Mouse (Mus musculus): ENCODE results near the gene Irgm2.
"Not testable (repeated sequence)": the region's sequence is repeated elsewhere in the genome, so short reads cannot be mapped to it uniquely, and the experiment has no call there.

Irgm2 gene

GRCm38 (mm10) chr11:58213673-58214342 is 14.4 kb downstream of the Irgm2 start:
- no peak for DNase-seq (ENCODE audit: low spot score in 2 of 2)

DNA sequence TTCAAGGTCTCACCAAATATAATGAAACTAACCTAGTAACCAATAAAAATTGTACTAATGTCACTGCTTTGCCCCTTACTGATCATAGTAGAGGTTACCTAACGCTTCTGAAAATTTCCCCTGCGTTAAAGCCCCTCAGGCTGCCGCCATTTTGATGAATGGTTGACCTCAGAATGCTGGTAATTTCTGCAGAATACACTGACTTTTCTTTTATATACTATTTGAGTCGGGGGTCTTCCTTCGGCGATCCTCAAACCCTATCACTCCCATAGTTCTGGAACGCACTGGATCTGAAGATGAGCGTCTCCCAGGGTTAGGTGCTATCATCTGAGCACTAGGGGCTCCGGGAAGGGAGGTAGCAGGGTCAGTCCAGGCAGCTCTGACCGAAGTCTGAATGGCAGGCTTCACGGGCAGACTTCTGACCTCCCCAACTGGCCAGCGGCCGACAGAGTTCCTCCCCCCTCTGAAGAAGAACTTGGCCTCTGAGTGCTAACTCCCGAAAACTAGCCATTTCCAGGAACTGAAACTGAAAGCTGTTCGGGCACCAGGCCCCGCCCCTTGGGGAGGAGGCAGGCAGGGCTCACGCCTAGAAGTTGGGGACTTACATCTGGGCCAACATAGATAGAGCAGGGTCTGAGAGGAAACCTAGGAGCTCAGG is 15.1 kb downstream of the Irgm2 start:
- DNase-seq (ENCODE audit: low spot score in 2 of 2), result peak; percentile 29 to 30

DNA sequence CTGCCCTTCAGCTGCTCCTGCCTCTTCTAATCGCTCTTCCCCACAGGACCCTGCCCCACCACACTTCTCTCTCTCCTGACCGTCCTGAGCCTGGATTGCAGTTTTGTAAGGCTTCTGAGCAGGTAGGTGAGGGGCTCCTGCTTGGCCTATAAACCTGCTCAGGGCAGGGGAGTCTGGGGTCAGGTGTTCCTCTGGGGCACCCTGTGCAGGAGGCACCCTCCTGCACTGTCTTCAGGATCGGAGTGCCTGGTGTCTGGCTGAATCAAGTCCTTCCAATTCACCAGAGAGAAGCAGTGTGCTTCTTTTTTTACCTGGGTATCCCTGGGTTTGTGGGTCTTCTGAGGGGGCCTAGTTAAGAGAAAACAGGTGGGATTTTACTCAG is 15.6 kb downstream of the Irgm2 start:
- not testable (repeated sequence) for DNase-seq (ENCODE audit: low spot score in 2 of 2)

DNA sequence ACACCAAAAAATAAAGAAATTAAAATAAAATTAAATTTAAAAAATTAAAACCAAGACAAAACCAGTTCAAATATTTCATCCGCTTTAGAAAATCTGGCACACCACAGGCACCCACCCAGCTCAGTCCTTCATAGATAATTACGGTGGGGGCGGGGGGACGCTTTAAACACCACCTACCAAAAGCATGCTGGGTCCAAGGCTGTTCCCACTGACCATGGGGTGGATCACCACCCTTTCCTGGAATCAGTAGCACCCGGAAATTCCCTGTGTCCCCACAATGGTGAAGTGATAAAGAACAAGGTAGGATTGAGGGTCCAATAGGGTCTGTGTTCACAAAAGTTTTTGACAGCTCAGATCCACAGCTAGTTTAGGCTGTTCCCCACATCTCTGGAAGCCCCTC is 16.4 kb downstream of the Irgm2 start:
- no peak for DNase-seq (ENCODE audit: low spot score in 2 of 2)

DNA sequence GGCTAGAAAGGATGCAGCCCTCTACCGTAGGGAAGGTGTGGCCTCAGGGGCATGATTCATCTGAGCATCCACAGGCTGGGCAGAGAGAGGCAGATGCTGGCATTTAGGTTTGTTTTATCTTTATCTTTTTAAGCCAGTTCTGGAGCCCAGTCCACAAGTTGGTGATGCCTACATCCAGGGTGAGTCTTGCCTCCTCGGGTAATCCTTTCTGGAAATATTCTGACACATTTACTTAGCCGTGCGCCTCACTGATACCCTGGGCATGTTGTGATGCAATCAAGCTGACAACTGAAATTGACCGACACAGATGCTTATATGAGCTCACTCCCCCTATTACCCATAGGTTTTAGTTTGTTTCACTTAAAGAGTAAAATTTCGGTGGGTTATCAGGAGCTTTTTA is 17.4 kb downstream of the Irgm2 start:
- no peak for DNase-seq (ENCODE audit: low spot score in 2 of 2)

DNA sequence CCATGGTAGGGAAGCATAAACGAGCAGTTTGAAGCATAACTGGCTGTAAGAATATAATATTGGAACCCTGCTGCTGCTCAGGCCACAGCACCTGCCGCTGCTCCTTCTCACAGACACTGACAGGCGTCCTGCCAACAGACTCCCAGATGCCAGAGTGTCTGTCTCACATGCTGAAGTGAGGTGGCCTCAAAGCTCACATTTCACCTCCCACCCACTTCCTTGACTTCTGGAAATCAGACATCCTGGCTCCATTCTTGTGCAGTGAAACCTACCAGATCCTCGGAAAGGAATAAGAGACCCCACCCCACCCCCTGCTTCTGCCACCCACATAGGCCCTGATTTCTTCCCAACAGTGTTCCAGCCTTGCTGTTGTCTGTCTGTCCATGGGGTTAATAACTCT is 24.3 kb downstream of the Irgm2 start:
- no peak for DNase-seq (ENCODE audit: low spot score in 2 of 2)

- peak; percentile 6 to 9 for DNase-seq (ENCODE audit: low spot score in 2 of 2)
Measured at GRCm38 (mm10) chr11:58224313-58224712, 24.9 kb downstream of the Irgm2 start.

GRCm38 (mm10) chr11:58224872-58225271 is 25.5 kb downstream of the Irgm2 start:
- DNase-seq (ENCODE audit: low spot score in 2 of 2), result not testable (repeated sequence)

- peak; percentile 54 to 74 for DNase-seq (ENCODE audit: low spot score in 2 of 2)
Measured at GRCm38 (mm10) chr11:58225655-58226054, 26.2 kb downstream of the Irgm2 start.

DNA sequence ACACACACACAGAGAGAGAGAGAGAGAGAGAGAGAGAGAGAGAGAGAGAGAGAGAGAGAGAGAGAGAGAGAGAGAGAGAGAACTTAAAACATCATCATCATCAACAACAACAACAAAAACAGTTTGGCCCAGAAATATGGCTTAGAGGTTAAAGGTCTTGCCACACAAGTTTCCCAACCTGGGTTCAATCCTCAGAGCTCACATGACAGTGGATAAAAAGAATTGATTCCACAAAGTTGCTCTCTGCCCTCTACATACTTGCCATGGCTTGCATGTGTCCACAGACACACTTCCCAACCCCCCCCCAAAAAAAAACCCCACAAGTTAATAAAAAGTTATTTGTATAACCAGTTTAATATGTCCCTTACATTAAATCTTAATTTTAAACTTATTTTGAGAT is 27.0 kb downstream of the Irgm2 start:
- no peak for DNase-seq (ENCODE audit: low spot score in 2 of 2)

- DNase-seq (ENCODE audit: low spot score in 2 of 2), result not testable (repeated sequence)
Measured at GRCm38 (mm10) chr11:58228021-58228420, 28.6 kb downstream of the Irgm2 start.

GRCm38 (mm10) chr11:58230396-58230910 is 31.0 kb downstream of the Irgm2 start:
- no peak for DNase-seq (ENCODE audit: low spot score in 2 of 2)

DNA sequence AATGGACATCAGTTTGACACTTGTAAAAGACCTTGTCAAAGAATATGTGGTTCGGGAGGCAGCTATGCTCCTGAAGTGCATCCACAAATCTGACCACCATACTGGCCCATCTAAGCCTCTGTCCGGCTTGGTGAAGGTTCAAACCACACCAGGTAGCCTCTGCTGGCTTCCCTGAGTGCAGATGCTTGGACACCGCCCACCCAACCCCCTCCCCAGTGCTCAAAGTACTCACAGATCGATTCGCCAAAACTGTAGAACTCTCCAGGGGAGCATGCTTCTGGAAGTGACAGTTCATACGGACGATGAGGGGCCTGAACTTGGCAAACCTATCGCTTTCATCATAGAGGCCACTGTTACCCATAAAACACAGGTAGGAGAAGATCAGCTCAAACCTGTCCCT is 31.7 kb downstream of the Irgm2 start:
- no peak for DNase-seq (ENCODE audit: low spot score in 2 of 2)

GRCm38 (mm10) chr11:58234551-58234950 is 35.1 kb downstream of the Irgm2 start:
- not testable (repeated sequence) for DNase-seq (ENCODE audit: low spot score in 2 of 2)

DNA sequence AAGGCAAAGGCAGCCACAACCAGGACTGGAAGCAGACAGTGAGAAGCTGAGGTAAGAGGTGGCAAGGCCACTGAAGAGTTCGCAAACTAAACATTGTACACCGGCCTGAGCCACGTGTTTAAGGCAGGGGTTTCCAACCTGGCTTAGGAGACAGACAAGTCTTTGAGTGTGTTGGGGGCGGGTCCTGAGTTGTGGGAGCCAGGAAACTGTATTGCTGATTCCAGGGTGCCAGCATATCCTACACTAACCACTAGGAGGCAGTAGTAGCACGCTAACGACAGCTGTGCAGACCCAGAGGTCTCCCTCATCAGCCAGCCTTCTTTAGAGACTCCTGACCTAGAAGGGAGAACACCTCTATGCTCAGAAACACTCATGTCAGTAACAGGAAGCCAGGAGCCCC is 35.7 kb downstream of the Irgm2 start:
- peak in 1 of 2 experiments; percentile 7 for DNase-seq (ENCODE audit: low spot score in 2 of 2)

DNA sequence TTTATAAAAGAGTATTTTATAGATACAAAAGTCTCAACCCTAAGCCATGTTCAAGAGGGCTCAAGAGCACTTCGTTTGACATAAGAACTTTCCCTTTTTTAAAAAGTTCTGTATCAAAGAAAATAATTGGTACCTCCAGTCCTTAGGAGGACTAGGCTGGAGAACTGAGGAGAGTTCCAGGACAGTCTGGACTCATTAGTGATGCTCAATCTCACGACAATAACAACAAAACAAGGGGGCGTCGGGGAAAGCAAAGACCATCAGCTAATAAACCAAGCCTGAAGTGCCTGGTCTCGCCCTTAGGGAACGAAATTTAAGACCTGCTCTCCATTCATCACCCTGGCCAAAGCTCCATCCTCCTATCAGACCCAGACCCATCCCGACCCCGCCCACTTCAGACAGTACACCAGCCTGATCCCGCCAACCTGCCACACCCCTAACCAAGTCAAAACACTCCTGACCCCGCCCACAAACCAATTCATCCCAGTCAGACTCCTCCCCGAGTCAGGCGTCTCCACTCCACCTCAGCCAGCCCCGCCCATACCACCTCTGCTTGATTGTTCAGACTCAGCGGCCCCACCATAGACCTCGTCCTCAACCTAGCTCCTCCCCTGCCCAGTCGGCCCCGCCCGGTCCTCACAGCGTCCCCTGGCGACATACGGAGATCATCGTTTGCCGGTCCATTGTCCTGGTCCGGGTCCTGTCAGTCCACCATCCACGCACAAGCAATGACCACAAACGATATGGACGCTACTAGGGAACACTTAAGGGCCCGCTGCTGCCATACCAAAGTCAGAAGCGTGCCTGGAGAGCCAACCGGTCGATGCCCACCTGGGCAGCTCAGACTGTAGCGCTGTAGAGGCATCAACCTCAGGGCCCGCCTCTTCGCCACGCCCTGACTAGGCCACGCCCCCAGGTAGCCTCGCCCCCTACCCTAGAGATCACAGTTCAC is 39.7 kb downstream of the Irgm2 start:
- no peak for DNase-seq (ENCODE audit: low spot score in 2 of 2)

DNA sequence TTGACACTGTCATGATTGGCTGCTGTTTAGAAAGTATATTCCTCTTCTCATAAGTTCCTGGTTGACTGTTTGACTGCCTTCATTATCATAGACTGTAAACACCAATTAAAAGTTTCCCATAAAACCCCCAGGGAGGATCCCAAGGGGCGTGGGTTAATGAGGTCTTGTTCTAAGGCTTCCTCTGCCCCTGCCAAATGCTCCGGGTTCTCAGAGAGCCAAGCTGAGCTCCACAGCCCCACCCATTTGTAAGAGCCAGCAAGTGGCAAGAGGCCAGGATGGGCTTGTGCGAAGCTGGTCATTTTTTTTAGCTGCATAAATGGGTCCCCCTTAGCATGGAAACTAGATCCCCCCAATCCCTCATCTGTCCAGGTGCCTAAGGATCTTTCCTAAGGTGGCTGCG is 47.9 kb downstream of the Irgm2 start:
- DNase-seq (ENCODE audit: low spot score in 2 of 2), result no peak

GRCm38 (mm10) chr11:58249203-58249981 is 50.0 kb downstream of the Irgm2 start:
- no peak for DNase-seq (ENCODE audit: low spot score in 2 of 2)

GRCm38 (mm10) chr11:58250550-58250949 is 51.1 kb downstream of the Irgm2 start:
- no peak for DNase-seq (ENCODE audit: low spot score in 2 of 2)

DNA sequence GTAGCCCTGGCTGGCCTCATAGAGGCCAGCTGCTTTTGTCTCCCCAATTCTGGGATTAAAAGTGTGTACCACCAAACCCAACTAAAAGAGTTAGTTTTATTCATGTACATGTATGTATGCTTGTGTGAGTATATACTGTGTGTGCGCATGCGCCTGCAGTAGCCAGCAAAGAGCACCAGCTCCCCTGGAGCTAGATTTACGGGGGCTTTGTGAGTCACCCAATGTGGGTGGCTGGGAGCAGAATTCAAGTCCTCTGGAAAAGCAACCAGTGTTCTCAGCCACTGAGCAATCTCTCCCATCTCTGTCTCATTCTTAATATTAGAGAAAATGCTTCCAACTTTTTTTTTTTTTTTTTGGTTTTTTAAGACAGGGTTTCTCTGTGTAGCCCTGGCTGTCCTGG is 55.0 kb downstream of the Irgm2 start:
- peak; percentile 9 to 31 for DNase-seq (ENCODE audit: low spot score in 2 of 2)

DNA sequence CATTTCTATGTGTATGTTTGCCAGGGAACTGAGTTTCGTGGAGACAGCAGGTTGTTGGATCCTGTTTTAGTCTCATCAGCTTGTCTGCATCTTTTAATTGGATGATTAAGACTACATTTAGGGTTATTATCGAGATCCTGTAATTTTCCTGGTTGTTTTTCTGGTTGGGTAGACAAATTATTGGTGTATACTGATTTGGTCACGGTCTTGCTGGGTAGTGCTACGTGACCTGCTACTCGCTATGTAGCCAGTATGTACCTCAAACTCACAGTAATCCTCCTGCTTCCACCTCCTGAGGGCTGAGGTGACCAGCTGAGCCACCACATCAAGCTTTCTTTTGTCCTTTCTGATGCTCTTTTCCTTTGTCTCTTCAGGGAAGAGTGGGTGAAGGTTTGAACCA is 58.4 kb downstream of the Irgm2 start:
- no peak for DNase-seq (ENCODE audit: low spot score in 2 of 2)
